Mouse (Mus musculus): ENCODE data around the gene Kank1. TPM values are rescaled to one million over a fixed set of nuclear protein-coding genes. Genes with fewer than 3 reads are reported as not detected.

The Kank1 gene
- polyA plus RNA-seq (2012; rRNA removed) = 6.0 and 6.3 TPM in 2 replicates

DNA sequence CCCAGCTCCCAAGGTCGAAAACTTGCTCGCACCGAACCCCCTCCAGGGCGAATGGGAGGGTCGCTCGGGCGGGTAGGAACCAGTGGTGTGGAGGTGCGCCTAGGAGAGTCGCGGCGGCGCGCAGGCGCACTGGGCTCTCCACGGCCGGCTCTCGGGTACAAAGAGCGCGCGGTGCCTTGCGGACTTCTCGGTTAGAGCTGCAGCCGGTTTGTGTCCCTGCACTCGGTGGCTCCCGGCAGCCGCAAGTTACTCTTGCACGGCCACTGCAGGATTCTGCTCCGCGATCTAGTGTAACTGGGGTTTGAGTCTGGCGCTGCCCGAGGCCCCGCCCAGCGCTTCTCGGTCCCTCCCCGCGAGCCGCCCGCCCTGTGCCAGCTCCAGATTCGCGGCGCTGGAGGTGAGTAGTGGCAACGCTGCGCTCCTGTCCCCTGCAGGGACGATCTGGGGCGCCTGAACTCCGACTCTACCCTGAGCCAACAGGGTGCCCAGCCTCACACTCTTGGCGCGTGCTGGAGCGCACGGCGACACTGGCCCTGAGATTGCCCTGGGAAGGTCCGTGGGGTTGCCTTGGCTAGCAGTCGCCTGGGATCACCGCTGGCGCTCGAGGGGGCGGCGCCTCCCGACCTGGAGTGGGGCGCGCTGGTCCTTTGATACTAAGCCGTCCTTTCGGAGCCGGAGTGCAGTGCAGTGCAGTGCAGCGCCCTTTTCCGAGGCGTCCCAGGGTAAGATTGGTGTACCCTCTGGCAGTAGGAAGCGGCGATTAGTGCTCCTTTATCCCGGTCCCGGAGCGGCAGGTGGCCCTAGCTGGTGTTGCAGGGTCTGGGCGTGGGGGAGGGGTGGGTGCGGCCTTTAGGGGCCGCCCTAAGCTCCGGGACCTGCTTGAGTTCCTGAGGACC is at the start of gene Kank1:
Kank1 (plus strand) TSS at position 380 of the 896 bp plus-strand sequence.
- Histone ChIP-seq H3K27me3 (ENCODE audit: control insufficient read depth, insufficient read depth, low read length) (no peaks in the 10 kb centered on the region), H3K36me3 (ENCODE audit: control insufficient read depth, insufficient read depth, low read length) (no peaks in the 10 kb centered on the region), H3K4me1 (ENCODE audit: control insufficient read depth, insufficient read depth, insufficient read length, low read length) (no peaks in the 10 kb centered on the region), H3K4me3 (ENCODE audit: low read depth, low read length) (peak within 1 kb of the TSS; percentile 82), H3K27ac (ENCODE audit: insufficient read depth, low read depth, low read length) (peak within 1 kb of the TSS; percentile 71)
- TF ChIP-seq POLR2A (IDR thresholded peaks at IDR 0.05; ENCODE audit: low read depth, low read length) (no peak), CTCF (IDR thresholded peaks at IDR 0.05; ENCODE audit: extremely low read depth, insufficient read length, insufficient replicate concordance, low read depth, low read length) (no peak)
- WGBS = 1% methylated on average over 76 of the region's 76 CpGs

DNA sequence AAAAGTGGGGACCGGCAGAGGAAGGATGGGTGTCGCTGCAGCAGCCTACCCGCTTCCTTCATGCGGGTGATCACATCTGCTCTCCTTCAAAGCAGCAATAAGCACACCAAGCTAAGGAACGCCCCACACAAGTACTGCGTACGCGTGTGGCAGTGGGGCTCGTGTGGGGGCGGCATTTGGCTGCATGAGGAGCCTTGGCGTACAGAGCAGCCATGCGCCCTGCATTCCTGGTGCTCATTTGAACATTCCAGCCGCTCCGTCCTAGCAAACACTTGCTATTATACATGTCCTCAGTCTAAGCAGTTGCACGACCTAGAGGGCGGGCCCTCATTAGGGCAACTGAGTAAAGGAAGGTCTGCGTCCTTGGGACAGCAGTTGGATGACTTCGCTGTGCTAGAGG is 49.1 kb upstream of the Kank1 start:
- TF ChIP-seq POLR2A (IDR thresholded peaks at IDR 0.05; ENCODE audit: low read depth, low read length) (no peak), CTCF (IDR thresholded peaks at IDR 0.05; ENCODE audit: extremely low read depth, insufficient read length, insufficient replicate concordance, low read depth, low read length) (no peak)
- 85% methylated on average over 18 of the region's 18 CpGs for WGBS
- H3K27me3 ChIP-seq (ENCODE audit: control insufficient read depth, insufficient read depth, low read length) = no peaks in the 10 kb centered on the region
- no peak overlapping the region for H3K27ac ChIP-seq (ENCODE audit: insufficient read depth, low read depth, low read length)
- no peaks in the 10 kb centered on the region for H3K4me1 ChIP-seq (ENCODE audit: control insufficient read depth, insufficient read depth, insufficient read length, low read length)
- H3K4me3 ChIP-seq (ENCODE audit: low read depth, low read length) = no peak overlapping the region
- peaks cover 49% of the 10 kb centered on the region for H3K36me3 ChIP-seq (ENCODE audit: control insufficient read depth, insufficient read depth, low read length)

- H3K4me1 ChIP-seq (ENCODE audit: control insufficient read depth, insufficient read depth, insufficient read length, low read length) = no peaks in the 10 kb centered on the region
- TF ChIP-seq CTCF (IDR thresholded peaks at IDR 0.05; ENCODE audit: extremely low read depth, insufficient read length, insufficient replicate concordance, low read depth, low read length) = no peak
- no peak for TF ChIP-seq POLR2A (IDR thresholded peaks at IDR 0.05; ENCODE audit: low read depth, low read length)
- H3K27me3 ChIP-seq (ENCODE audit: control insufficient read depth, insufficient read depth, low read length) = no peaks in the 10 kb centered on the region
- no peak overlapping the region for H3K4me3 ChIP-seq (ENCODE audit: low read depth, low read length)
- H3K27ac ChIP-seq (ENCODE audit: insufficient read depth, low read depth, low read length) = no peak overlapping the region
- peaks cover 34% of the 10 kb centered on the region for H3K36me3 ChIP-seq (ENCODE audit: control insufficient read depth, insufficient read depth, low read length)
- 95% methylated on average over 9 of the region's 9 CpGs for WGBS
Observed at GRCm38 (mm10) chr19:25193751-25194150, 43.0 kb upstream of the Kank1 start.

GRCm38 (mm10) chr19:25200081-25200860 is 36.5 kb upstream of the Kank1 start:
- H3K27ac ChIP-seq (ENCODE audit: insufficient read depth, low read depth, low read length) = no peak overlapping the region
- WGBS = 89% methylated on average over 13 of the region's 13 CpGs
- TF ChIP-seq CTCF (IDR thresholded peaks at IDR 0.05; ENCODE audit: extremely low read depth, insufficient read length, insufficient replicate concordance, low read depth, low read length) (no peak), POLR2A (IDR thresholded peaks at IDR 0.05; ENCODE audit: low read depth, low read length) (no peak)

GRCm38 (mm10) chr19:25203077-25203476 is 33.7 kb upstream of the Kank1 start:
- TF ChIP-seq POLR2A (IDR thresholded peaks at IDR 0.05; ENCODE audit: low read depth, low read length) (no peak), CTCF (IDR thresholded peaks at IDR 0.05; ENCODE audit: extremely low read depth, insufficient read length, insufficient replicate concordance, low read depth, low read length) (no peak)
- peaks cover 14% of the 10 kb centered on the region for H3K36me3 ChIP-seq (ENCODE audit: control insufficient read depth, insufficient read depth, low read length)
- H3K4me1 ChIP-seq (ENCODE audit: control insufficient read depth, insufficient read depth, insufficient read length, low read length) = no peaks in the 10 kb centered on the region
- no peak overlapping the region for H3K4me3 ChIP-seq (ENCODE audit: low read depth, low read length)
- no peaks in the 10 kb centered on the region for H3K27me3 ChIP-seq (ENCODE audit: control insufficient read depth, insufficient read depth, low read length)
- no peak overlapping the region for H3K27ac ChIP-seq (ENCODE audit: insufficient read depth, low read depth, low read length)
- 61% methylated on average over 12 of the region's 12 CpGs for WGBS

More at GRCm38 (mm10) chr19:25200081-25200860, 36.5 kb upstream of the Kank1 start:
- Histone ChIP-seq H3K4me3 (ENCODE audit: low read depth, low read length) (no peak overlapping the region), H3K27me3 (ENCODE audit: control insufficient read depth, insufficient read depth, low read length) (no peaks in the 10 kb centered on the region), H3K4me1 (ENCODE audit: control insufficient read depth, insufficient read depth, insufficient read length, low read length) (no peaks in the 10 kb centered on the region), H3K36me3 (ENCODE audit: control insufficient read depth, insufficient read depth, low read length) (peaks cover 18% of the 10 kb centered on the region)

DNA sequence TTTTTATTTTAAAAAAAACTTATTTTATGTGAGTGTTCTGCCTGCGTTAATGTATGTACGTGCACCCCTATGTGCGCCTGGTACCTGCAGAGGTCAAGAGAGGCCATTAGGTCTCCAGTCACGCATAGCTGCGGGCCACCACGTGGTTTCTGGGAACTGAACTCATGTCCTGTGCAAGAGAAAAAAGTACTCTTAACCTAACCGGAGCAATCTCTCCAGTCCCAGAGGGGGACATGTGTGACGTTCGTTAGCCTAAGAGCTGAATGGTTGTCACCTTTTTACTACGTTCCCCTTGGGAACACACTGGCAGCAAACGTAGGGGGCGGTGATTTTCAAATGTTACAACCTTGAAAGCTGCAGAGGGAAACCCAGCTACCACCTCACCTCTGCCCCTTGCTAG is 29.8 kb upstream of the Kank1 start:
- TF ChIP-seq POLR2A (IDR thresholded peaks at IDR 0.05; ENCODE audit: low read depth, low read length) = no peak
- H3K36me3 ChIP-seq (ENCODE audit: control insufficient read depth, insufficient read depth, low read length) = peaks cover 3% of the 10 kb centered on the region; the same call in 1 of the 2 replicates
- H3K4me1 ChIP-seq (ENCODE audit: control insufficient read depth, insufficient read depth, insufficient read length, low read length) = no peaks in the 10 kb centered on the region
- WGBS = 83% methylated on average over 12 of the region's 12 CpGs
- H3K4me3 ChIP-seq (ENCODE audit: low read depth, low read length) = no peak overlapping the region
- no peaks in the 10 kb centered on the region for H3K27me3 ChIP-seq (ENCODE audit: control insufficient read depth, insufficient read depth, low read length)
- H3K27ac ChIP-seq (ENCODE audit: insufficient read depth, low read depth, low read length) = no peak overlapping the region
